Mouse (Mus musculus) cerebellum, adult 18-20 months (tissue): ENCODE measurements around the gene Nynrin.

Source experiments
- DNase-seq, 2 experiments: peaks; one replicate each; pipeline ENCODE4 v3.0.0; 2021

Gene Nynrin

DNA sequence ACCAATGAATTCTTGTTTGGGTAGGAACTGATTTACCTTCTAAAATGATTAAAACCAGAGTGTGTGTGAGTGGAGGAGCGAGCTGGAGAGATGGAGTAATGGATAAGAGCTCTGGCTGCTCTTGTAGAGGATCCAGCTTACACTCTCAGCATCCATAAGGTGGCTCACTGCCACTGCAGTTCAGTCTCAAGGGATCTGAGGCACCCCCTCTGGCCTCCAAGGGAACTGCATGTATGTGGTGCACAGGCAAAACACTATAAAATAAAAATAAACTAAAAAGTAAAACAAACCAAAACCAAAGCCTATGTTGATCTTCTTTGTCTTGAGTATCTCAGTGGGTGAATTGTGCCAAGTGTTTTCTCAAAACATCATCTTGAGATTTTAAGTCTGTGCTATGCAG lies 25.8 kb downstream of the Nynrin start:
- DNase-seq: peak; percentile 74 to 77

DNA sequence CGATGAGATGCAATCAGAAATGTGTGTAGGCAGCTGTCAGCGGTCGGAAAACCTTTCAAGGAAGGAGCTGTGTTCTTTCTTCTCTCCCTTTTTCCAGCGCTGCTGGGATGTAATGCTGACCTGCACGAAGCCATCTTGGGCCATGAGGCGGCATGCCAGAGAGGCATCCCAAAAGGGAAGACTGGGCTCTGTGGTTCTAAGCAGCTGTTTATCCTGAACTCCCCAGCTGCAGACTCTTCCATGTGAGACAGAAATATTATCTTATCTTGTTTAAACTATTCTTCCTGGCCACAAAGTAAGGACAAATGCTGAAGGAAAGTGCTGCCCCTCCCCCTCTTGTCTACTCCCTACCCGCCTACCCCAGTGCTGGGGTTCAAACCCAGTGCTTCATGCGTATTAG lies 27.2 kb downstream of the Nynrin start:
- DNase-seq: no peak

DNA sequence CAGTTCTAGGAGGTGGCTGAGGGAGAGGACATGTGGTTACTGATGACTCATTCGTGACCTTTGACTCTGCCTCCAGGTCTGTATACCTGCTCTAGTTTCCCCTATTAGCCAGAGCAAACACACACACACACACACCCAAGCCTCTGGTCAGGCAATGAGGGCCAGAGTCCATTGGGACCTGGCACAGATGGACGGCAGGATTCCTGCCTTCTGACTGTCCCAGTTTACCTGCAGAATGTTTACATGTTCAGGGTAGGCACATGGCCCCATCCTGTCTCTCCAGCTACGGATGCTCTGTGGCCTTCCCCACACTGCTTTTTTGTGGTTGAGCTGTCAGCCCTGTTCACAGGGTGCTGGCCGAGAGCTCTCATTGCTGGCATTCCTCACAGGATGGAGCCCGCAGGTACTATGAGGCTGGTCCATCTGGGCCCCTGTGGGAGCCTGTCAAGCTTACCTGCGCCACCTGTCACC lies 28.4 kb downstream of the Nynrin start:
- peak; percentile 93 to 97 for DNase-seq

DNA sequence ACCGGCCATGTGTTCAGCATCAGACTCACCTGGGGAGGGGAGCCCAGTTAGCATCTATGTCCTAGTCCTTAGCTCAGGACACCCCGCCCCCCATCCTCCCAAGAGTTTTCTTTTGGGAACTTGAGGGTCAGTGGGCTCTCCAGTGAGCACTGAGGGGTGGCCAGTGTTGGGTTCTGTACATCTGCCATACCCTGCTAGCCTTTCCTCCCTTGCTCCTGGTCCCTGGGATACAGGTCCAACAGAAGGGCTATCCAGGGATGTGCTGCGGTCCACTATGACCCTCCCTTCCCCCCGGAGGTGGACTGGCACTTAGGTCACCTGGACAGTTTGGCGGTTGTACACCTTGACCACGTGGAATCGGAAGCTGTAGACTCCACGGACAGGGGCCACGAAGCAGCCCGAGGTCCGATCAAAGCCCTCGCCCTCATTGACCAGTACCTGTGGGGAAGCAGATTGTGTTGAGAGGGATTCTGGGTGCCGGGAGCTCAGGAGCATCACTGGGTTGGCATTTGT lies 29.4 kb downstream of the Nynrin start:
- peak; percentile 66 to 69 for DNase-seq

DNA sequence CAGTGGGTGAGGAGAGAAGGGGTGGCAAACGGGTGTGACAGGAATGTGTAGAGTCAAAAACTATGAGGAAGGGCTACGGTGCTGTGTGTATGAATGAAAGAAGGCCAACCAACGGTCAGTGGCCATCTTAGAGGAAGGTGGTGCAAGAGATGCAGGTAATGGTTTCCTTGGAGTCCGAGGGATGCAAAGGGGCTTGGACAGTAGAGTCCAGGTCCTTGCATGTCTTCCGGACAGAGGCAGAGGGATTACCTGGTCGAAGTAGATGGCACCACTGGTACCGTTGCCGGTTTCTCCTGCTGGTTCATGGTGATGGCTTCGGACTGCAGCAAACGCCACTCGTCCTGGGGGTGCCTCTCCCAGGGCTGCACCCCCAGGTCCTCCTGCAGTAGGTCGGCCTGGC lies 29.9 kb downstream of the Nynrin start:
- DNase-seq: no peak

DNA sequence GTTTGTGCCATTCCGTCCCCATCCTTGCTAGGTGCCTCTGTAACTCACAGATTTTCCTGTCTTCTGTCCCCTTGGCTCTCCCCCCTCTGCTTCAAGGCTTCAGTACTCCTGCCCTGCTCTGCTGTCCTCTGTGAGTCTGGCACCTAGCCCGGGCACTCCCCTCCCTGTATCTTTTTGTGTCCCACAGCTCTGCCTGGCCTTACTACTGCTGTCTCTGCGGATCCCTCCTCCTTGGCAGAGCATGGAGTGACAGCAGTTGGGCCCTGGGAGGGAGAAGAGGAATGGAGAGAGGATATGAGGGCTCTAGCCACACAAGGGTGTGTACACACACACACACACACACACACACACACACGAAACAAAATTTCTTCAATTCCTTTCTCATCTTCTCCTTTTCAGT lies 30.4 kb downstream of the Nynrin start, which contains the start of gene Cbln3:
Gene Cbln3, minus strand, starts transcription at position 227 of the 400 bp plus-strand sequence.
- DNase-seq: peak; percentile 98 to 99

DNA sequence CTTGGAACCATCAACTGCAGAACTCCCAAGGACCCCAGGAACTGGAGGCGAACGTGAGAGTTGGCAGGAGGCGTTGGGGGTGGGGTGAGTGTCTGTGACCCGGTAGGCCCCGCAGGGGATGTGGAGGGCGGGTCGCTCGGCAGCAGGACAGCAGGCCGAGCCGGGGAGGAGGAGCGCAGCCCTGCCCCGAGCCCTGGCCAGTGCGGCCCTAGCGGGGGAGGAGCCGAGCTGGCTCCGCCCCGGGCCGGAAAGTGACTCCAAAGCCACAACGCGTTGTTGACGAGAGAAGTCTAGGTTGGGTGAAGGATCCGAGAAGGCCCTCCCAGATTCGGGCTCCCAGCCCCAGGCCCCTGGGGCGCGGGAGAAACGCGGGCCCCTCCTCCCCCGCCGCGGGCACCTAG lies 30.9 kb downstream of the Nynrin start, which contains the start of gene Khnyn:
Gene Khnyn, plus strand, starts transcription at position 235 of the 401 bp plus-strand sequence.
- peak; percentile 94 to 95 for DNase-seq

DNA sequence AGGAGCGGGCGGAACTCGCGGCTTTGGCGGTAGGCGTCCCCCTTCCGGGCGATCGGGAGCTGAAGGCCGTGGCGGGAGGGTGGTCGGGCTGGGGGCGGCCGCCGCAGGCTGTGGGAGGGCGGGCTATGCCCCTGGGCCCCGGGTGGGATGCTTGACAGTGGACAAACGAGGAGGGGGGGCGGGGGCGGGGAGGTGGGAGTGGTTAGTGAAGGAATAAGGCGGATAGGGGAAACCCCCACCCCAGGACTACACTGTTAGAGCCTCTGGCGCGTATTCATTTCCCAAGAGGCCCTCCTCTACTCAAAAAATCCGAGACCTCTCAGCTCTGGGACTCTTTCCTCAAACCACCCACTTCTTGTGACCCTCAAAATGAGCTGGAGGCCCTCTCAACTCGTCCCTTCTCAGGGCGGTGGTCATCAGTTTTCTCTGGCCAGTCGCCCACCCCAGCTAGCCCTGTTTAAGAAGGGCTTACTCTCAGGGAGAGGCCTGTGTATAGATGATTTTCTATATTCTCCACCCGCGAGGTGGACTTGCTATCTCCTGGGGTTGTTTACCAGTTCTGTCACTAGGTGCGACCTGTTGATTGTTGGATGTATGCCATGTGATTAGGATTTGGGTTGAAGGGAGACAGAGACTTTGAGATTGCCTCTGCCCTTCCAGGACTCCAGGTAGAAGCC lies 31.4 kb downstream of the Nynrin start:
- DNase-seq: peak; percentile 63 to 72

DNA sequence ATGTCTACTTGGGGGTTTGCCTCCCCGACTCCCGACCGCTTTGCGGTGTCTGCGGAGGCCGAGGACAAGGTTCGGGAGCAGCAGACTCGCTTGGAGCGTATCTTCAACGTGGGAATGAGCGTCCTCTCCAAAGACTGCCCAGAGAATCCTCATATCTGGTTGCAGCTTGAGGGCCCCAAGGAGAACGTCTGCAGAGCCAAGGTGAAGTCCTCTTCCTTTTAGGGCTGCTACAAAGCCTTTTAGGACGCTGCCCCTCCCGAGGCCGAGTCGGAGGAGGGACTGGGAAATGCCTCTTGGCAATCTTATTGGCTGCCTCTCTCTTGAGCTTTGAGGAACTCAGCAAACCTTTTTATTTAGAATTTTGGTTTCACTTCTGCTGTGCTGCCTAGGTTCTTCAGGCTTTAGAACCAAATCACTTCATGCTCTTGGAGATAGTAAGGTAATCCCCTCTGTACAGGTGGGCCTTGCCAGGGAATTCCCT lies 32.0 kb downstream of the Nynrin start:
- peak in 1 of 2 experiments; percentile 61 for DNase-seq

DNA sequence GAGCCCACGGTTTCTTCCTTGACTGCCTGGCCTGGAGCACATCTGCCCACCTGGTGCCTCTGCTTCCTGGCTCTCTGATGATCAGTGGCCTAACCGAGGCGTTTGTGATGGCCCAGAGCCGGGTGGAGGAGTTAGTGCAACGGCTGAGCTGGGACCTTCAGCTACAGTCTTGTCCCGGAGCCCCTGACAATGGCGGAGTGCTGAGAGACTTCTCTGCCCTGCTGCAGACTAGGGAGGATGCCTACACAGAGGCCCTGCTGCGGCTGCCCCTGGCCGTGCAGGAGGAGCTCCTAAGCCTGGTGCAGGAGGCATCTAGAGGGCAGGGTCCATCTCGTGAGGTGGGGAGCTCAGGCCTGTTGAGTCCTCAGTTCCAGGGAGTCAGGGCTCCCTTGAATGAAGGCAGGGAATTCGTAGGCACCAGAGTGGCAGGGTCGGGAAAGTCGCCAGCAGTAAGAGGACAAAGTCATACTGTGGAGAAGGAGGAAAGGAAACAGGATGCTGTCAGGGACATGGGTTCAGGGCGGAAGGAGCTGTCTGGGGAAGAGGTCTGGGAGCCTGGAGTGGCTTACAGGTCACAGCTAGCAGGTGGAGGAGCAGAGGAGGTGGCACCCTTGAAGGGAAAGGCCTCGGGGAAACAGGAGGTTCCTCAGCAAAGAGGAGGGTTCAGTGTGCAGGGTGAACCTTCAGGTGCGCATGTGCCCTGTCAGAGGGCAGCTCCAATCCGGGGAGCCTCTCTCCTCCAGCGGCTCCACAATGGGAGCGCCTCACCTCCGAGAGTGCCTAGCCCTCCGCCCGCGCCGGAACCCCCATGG lies 33.0 kb downstream of the Nynrin start:
- DNase-seq: peak in 1 of 2 experiments; percentile 42

DNA sequence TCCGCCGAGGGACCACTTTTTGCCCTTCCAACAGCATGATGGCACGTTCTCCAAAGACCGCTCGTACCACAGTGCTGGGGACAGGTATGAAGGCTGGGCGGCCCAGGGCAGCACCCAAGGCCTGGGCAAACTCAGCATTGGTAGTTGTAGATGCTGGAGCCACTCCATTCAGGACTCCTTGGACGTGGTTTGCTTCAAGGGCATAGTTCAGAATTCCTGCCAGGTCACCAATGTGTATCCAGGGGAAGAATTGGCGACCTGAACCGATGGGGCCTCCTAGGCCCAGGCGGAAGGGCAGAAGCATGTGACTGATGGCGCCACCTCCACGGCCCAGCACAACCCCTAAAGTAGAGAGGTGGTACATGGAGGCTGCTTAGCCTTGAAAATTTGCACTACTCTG lies 43.9 kb downstream of the Nynrin start:
- DNase-seq: peak; percentile 21 to 37

DNA sequence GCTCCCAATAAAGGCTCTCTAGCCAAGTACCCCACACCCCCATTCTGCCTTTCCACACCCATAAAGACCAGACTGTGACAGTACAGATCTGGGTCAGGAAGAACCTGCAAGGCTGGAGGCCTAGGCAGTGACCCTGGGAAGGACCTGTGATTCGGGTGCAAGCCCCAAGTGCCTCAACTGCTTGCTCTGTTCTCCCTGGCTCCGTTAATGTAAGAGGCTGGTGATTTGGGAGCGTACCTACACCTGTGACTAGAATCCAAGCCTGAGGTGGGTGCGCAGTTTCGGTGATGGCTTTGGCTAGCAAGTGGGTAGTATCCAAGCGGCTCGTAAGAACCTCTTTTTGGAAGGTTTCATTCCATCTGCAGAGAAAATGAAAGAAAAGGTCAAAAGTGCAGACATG lies 45.1 kb downstream of the Nynrin start:
- DNase-seq: peak in 1 of 2 experiments; percentile 38

DNA sequence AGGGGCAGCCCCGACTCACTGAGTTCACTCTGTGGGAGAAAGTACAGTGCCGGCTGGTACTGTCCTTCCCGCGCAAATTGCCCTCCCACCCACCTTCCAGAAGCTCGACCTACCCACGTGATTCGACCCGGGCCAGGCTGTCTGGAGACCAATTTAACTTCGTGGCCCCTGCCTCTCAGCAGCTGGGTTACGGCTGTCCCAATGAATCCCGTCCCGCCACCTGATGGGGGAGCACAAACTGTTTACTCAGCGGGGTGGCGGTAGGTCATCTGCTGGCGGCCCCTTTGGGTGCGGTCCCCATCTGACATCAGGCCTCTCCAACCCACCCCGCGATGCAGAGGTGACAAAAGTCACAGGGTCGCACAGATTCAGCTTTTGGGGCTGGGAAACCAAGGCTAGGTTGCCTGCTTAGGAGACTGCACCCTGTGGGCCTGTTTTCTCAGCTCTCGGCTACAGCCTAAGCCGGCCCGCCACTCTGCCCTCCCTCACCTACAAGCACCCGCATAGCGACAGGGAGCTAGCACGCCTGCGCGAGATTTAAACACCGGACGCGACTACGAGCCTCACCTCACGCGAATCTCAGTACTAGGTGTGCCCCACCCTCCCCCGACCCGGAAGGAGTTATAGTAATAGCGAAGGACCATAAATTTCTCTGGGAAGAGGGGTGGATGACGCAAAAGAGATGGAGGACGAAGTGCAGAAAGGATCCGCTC lies 46.0 kb downstream of the Nynrin start, which contains the start of gene Sdr39u1:
Gene Sdr39u1, minus strand, starts transcription at position 593 of the 713 bp plus-strand sequence.
- peak; percentile 87 to 95 for DNase-seq

DNA sequence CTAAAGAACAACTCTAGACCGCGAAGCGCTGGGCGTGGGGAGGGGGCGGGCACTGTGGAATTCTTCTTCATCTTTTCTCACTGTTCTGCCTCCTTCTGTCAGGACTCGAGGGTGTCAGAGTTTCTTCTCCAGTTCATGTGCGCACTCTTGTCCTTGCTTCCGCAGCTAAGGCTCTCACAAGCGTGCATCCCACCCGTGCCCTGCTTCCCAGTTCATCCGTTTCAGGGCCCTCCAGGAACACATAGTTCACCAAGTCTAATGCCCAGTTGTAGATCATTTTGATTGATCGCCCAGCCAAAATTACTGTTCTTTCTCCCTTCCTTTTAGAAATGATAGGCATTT lies 46.6 kb downstream of the Nynrin start:
- no peak for DNase-seq

DNA sequence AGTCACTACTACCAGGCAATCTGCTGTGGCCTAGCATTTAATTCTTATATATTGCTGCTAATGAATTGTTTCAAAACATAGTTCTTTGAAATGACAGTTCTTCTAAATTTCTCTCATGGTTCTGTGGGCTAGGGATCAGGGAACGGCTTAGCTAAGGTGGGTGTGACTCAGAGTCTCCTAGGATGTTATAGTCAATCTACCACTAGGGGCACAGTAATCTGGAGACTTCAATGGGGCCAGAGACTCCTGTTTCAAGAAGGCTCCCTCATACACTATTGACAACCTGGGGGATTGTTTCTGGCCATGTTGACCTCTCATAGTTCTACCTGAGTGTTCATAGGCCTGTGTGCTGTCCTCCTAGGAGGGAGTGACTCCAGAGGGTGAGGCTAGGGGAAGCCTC lies 51.7 kb downstream of the Nynrin start:
- no peak for DNase-seq

DNA sequence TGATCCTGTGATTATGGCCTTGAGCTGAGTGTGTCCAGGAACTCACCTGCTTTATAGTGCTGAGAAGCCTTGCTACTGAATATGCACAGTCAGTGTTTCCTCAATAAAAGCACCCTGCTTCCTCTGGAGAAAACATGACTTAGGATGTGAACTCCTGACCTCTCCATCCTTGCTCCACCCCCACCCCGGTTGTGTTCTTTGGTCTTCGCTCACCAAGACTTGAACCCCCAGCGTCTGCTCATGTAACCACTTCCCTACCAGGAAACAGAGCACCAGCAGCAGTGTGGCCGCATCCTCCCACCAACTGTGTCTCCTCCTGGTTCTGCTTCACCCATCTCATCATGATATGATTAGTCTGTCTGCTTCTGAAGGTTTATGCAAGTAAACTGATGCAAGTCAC lies 59.6 kb downstream of the Nynrin start:
- no peak for DNase-seq

DNA sequence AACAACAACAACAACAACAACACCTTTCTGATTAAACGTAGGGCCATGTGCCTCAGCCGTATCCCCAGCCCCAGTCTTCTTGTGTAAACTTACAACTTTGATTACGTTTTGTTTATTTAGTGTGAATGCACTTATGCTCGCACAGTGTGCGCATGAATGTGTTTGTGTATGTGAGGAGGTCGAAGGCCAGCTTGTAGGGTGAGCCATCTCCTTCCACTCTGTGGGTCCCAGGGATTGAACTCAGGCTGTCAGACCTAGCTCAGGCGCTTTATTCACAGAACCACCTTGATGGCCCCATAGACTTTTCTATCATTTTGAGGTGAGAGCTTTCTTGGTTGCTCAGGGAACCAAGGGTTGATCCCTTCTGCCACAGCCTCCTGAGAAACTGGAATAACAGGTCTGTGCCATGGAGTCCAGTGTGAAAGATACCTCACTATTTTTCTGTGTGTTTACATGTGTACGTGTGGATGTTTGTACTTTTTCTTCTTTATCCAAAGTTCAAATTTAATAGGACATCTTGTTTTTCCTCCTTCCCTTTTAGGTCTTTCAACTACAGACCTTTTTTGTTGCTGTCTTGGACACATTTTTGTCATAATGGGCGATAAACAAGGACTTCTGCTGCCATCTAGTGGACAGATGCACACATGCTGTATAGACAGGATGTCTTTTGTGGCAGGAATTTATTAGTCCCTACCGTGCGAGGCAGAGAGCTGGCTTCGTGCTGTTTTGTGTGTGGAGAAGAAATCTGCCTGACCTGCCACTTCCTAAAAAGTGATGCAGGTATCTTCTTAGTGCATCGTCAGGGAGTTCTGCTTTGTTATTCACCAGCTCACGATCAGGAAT lies 64.7 kb downstream of the Nynrin start:
- peak; percentile 82 to 83 for DNase-seq

DNA sequence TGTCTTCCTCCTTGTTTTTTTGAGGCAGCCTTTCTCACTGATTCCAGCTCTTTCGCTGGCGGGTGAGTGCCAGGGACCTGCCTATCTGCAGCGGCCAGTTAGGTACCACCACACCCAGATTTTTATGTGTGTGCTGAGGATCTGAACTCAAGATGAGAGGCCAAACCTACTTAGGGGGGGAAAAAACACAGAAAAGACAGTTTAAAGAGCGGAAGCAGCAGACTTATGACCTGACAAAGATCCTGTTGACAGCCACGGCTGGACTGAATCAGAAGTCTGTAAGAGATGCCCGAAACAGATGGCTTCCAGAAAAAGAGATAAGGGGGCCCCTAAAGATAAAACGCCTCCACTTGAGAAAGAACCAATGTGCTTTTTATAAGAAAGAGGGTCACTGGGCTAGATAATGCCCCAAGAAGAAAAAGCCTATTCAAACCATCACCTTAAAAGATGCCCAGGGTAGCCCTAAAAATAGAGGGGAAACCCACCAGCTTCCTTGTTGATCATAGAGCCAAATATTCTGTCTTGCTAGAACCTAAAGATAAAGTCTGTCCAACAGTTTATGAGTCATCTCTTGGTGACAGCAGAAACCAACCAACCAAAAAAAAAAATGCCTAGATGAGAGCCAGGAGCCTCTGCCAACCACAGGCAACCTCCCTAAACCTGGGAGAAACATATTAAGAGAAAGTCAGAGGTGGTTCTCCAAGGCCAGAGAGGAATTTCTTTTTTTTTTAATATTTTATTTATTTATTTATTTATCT lies 68.8 kb downstream of the Nynrin start:
- no peak for DNase-seq
